Mouse (Mus musculus) limb, embryonic 11.5 days (tissue): ENCODE results near the gene Sync. TPM values are rescaled to one million over a fixed set of nuclear protein-coding genes. Genes with fewer than 3 reads are reported as not detected.

Experiments
- microRNA-seq: library from miRNA; unstranded; fragments of <30 nt; microRNA quantifications from one replicate; pipeline ENCODE4, GENCODE M21; 2016
- polyA plus RNA-seq: library from polyadenylated mRNA; unstranded; fragments of >200 nt; fragmentation: Nextera tagmentation; extraction: Ambion mirVana; gene quantifications from 2 replicates; pipeline ENCODE4 v1.2.1, GENCODE M21; 2014

The Sync gene
- polyA plus RNA-seq, 1 experiment from 2014 or later, result 0.59 TPM

Small RNA genes lying within 50 kb of the gene (microRNA-seq; reads per million reads assigned to microRNA genes)
- not detected for gene Gm22994

Other genes starting within 250 kb of the Sync start
- gene Rnf19b, start 229.3 kb upstream of the Sync start, polyA plus RNA-seq, result 9.6 and 9.8 TPM in 2 replicates
- 4.3 and 4.6 TPM in 2 replicates for gene Tmem54, start 182.1 kb upstream of the Sync start, polyA plus RNA-seq
- gene Hpca, start 165.6 kb upstream of the Sync start, polyA plus RNA-seq, result 0.19 and 0.23 TPM in 2 replicates
- 3.7 and 4.5 TPM in 2 replicates for gene Fndc5, start 150.6 kb upstream of the Sync start, polyA plus RNA-seq
- gene S100pbp, start 97.9 kb upstream of the Sync start, polyA plus RNA-seq, result 30.5 and 32.3 TPM in 2 replicates
- 83.1 and 84.8 TPM in 2 replicates for gene Yars, start 97.9 kb upstream of the Sync start, polyA plus RNA-seq
- gene C77080, start 26.2 kb upstream of the Sync start, polyA plus RNA-seq, result 3.7 and 4.2 TPM in 2 replicates
- gene Rbbp4, start 47.8 kb downstream of the Sync start, polyA plus RNA-seq, result 608 and 644 TPM in 2 replicates
- gene Zbtb8os, start 48.1 kb downstream of the Sync start, polyA plus RNA-seq, result 42.5 and 53.3 TPM in 2 replicates
- gene Zbtb8a, start 90.5 kb downstream of the Sync start, polyA plus RNA-seq, result 7.2 and 7.4 TPM in 2 replicates
- gene Zbtb8b, start 153.2 kb downstream of the Sync start, polyA plus RNA-seq, result 0.85 and 1.8 TPM in 2 replicates
- 23.8 and 25.9 TPM in 2 replicates for gene Bsdc1, start 174.0 kb downstream of the Sync start, polyA plus RNA-seq
- gene Tssk3, start 203.4 kb downstream of the Sync start, polyA plus RNA-seq, result not detected in 2 replicates
- gene Fam229a, start 203.6 kb downstream of the Sync start, polyA plus RNA-seq, result not detected in 2 replicates
- 1,590 and 1,591 TPM in 2 replicates for gene Marcksl1, start 226.0 kb downstream of the Sync start, polyA plus RNA-seq